18 mouse cellular contexts compared by ENCODE assay signal in the genomic region with DNA sequence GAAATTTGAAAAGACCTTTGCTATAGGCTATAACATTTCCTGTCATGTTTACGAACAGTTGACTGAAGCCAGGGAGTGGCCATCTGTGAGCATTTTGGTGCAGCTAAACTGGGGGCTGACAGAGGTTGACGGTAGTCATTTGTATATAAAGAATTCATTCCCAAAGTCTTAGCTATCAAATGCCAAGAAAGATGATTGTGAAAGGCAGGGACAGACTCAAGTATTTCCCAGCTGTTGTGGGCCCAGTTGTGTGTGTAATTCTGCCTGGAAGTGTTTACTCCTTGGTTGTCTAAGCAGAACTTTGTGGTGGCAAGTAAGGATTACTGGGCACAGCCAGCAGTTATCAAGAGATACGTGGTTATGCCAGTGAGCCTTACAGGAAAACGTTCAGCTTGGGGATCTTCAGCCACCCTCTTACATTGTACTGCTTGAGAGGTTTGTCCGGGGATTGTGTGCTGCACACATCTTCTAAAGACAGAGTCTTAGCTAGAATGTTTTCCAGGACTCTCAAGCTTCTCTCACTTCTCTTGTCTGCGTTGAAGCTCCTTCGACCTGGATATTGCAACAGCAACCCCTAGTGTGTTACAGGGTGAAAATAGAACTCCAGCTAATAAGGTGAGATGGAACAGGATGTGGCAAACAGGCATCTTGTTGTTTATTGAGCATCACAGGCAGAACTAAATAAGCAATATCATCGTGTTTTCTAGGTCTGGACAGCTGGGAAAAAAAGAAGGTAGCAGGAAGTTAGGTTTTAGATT.
DNase-seq lines count a peak whose midpoint lies in the region; ATAC-seq and TF ChIP-seq lines count a peak whose summit lies in the region.
"Had no signal": no experiment of that assay in that cellular context is flagged by ENCODE, and none has a peak within 500 bp of the region (broad histone marks: within the 10 kb centered on the region; RNA-seq: fewer than 3 reads in every experiment).

No protein-coding gene starts in this region.

- H3K27ac ChIP-seq in kidney, embryonic 16.5 days (ENCODE audit: low read length) = peak overlapping the region; percentile 29; the same call in 1 of the 2 replicates
- H3K27ac ChIP-seq in cortical plate, adult 2 months (ENCODE audit: insufficient read depth, low read length) = no peak overlapping the region
- H3K27ac ChIP-seq: embryonic facial prominence, embryonic 13.5 days; heart, embryonic 13.5 days; hindbrain, embryonic 14.5 days; neural tube, embryonic 15.5 days had no signal

- 54% methylated on average over 8 of the region's 8 CpGs for WGBS in kidney, embryonic 16.5 days

- H3K9ac ChIP-seq in kidney, embryonic 16.5 days (replicated peaks; ENCODE audit: low read length) = no peak overlapping the region
- H3K9ac ChIP-seq: embryonic facial prominence, embryonic 13.5 days; heart, embryonic 13.5 days; hindbrain, embryonic 14.5 days; neural tube, embryonic 15.5 days had no signal

- H3K27me3 ChIP-seq in kidney, embryonic 16.5 days (ENCODE audit: insufficient read depth, low read length) = no peaks in the 10 kb centered on the region
- H3K27me3 ChIP-seq: embryonic facial prominence, embryonic 13.5 days; heart, embryonic 13.5 days; neural tube, embryonic 15.5 days had no signal

- no peak for TF ChIP-seq POLR2A in cortical plate, adult 2 months (IDR thresholded peaks at IDR 0.05; ENCODE audit: extremely low read depth, insufficient read depth, low read length)

- peak; percentile 54; the same call in 1 of the 2 replicates for ATAC-seq in kidney, embryonic 16.5 days (ENCODE audit: low FRiP score, low TSS enrichment)
- ATAC-seq: forebrain, embryonic 16.5 days; midbrain, embryonic 16.5 days had no signal

- no peak overlapping the region for H3K4me2 ChIP-seq in kidney, embryonic 16.5 days (replicated peaks; ENCODE audit: low read depth, low read length)
- H3K4me2 ChIP-seq: embryonic facial prominence, embryonic 13.5 days; heart, embryonic 13.5 days; hindbrain, embryonic 14.5 days; neural tube, embryonic 15.5 days had no signal

- peak; percentile 22; the same call in 1 of the 2 replicates for TF ChIP-seq CTCF in cortical plate, adult 2 months (IDR thresholded peaks at IDR 0.05; ENCODE audit: extremely low read depth, insufficient read depth, low read length)

- 0 out of 2 replicates have a peak, but pooled peaks cover 14% of the 10 kb centered on the region for H3K4me1 ChIP-seq in kidney, embryonic 16.5 days (ENCODE audit: insufficient read depth, low read length)
- peaks cover 3% of the 10 kb centered on the region; the same call in 1 of the 2 replicates for H3K4me1 ChIP-seq in cortical plate, adult 2 months (ENCODE audit: control insufficient read depth, insufficient read depth, low read length)

- no peak overlapping the region for H3K4me3 ChIP-seq in kidney, embryonic 16.5 days (ENCODE audit: low read length)
- no peak overlapping the region for H3K4me3 ChIP-seq in cortical plate, adult 2 months (ENCODE audit: insufficient read depth, low read length)
- H3K4me3 ChIP-seq: embryonic facial prominence, embryonic 13.5 days; heart, embryonic 13.5 days; neural tube, embryonic 15.5 days had no signal

- H3K36me3 ChIP-seq in kidney, embryonic 16.5 days (ENCODE audit: insufficient read depth, low read length) = no peaks in the 10 kb centered on the region
- H3K36me3 ChIP-seq: embryonic facial prominence, embryonic 13.5 days; G1E; heart, embryonic 13.5 days; neural tube, embryonic 15.5 days had no signal

- DNase-seq in kidney, postnatal 10 days = no peak
- DNase-seq in 3T3-L1 (ENCODE audit: low read depth, low spot score) (peak; percentile 76), 416B (ENCODE audit: low read depth) (peak; percentile 35)
- no peak for DNase-seq in natural killer cell, adult 2 months (ENCODE audit: low spot score in 2 of 2)
- DNase-seq in spleen, postnatal 14 days (ENCODE audit: low spot score in 2 of 2) = no peak
- DNase-seq: cerebellum, adult 9-10 months; gastrocnemius, postnatal 14 days; kidney, postnatal 36 days; thymus, postnatal 4 days had no signal

- H3K9me3 ChIP-seq in kidney, embryonic 16.5 days (ENCODE audit: low read length) = no peaks in the 10 kb centered on the region
- H3K9me3 ChIP-seq: embryonic facial prominence, embryonic 13.5 days; G1E; heart, embryonic 13.5 days; neural tube, embryonic 15.5 days had no signal

Comparison
In these comparisons a context has a peak if more than half of its experiments do, and no peak if none do; other contexts are left out.
1. DNase-seq: peak in 3T3-L1 (single experiment) and 416B (single experiment); none in kidney, postnatal 10 days (single experiment), natural killer cell, adult 2 months (0 of 2) and spleen, postnatal 14 days (0 of 2).